Mouse (Mus musculus): Measurements from ENCODE around the gene Rab14. TPM values are rescaled to one million over a fixed set of nuclear protein-coding genes. Genes with fewer than 3 reads are reported as not detected.

Rab14 gene
- polyA plus RNA-seq, 1 experiment from 2014 or later: 255 TPM

DNA sequence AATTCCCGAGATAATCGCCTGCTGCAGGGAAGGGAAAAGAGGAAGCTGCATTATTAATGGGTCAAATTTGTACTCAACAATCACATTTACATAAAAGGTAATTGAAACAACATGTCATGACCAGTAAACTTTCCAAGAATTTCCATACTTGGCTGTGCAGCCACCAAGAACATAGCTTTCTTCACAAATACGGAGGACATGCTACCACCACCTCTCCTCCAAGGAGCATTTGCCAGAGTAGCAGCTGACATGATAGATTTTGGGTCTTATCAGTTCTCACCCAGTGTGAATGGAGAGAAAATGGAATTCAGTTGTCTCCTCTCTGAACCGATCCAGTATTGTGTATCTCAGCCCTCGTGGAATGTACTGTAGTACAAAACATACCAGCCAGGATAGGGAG lies 1.4 kb downstream of the Rab14 start:
- Histone ChIP-seq H3K27me3 (replicated peaks) (no peaks in the 10 kb centered on the region), H3K4me3 (peak overlapping the region; percentile 89), H3K27ac (ENCODE audit: poor library complexity, severe bottlenecking) (peak overlapping the region; percentile 99; the same call in 1 of the 2 replicates), H3K4me1 (replicated peaks) (peaks cover 15% of the 10 kb centered on the region), H3K9me3 (replicated peaks) (no peaks in the 10 kb centered on the region), H3K9ac (peak overlapping the region; percentile 99), H3K36me3 (no peaks in the 10 kb centered on the region), H3K4me2 (peak overlapping the region; percentile 76)
- WGBS: 9% methylated on average over 5 of the region's 5 CpGs
- no peak for ATAC-seq (ENCODE audit: insufficient number of reproducible peaks, low FRiP score)

GRCm38 (mm10) chr2:35195626-35196544 lies 5.0 kb downstream of the Rab14 start:
- no peak overlapping the region for H3K9ac ChIP-seq
- H3K36me3 ChIP-seq: peaks cover 8% of the 10 kb centered on the region
- H3K9me3 ChIP-seq (replicated peaks): no peaks in the 10 kb centered on the region
- no peaks in the 10 kb centered on the region for H3K27me3 ChIP-seq (replicated peaks)
- H3K4me2 ChIP-seq: no peak overlapping the region
- 64% methylated on average over 6 of the region's 6 CpGs for WGBS
- H3K27ac ChIP-seq (ENCODE audit: poor library complexity, severe bottlenecking): no peak overlapping the region
- H3K4me3 ChIP-seq: no peak overlapping the region
- no peak for ATAC-seq (ENCODE audit: insufficient number of reproducible peaks, low FRiP score)
- H3K4me1 ChIP-seq (replicated peaks): peaks cover 18% of the 10 kb centered on the region

GRCm38 (mm10) chr2:35193976-35194375 lies 6.9 kb downstream of the Rab14 start:
- Histone ChIP-seq H3K4me3 (no peak overlapping the region), H3K27ac (ENCODE audit: poor library complexity, severe bottlenecking) (no peak overlapping the region), H3K27me3 (replicated peaks) (no peaks in the 10 kb centered on the region), H3K9ac (no peak overlapping the region), H3K9me3 (replicated peaks) (no peaks in the 10 kb centered on the region), H3K4me1 (replicated peaks) (peaks cover 13% of the 10 kb centered on the region), H3K36me3 (peaks cover 21% of the 10 kb centered on the region), H3K4me2 (no peak overlapping the region)
- ATAC-seq (ENCODE audit: insufficient number of reproducible peaks, low FRiP score): no peak
- WGBS: 86% methylated on average over 1 of the region's 1 CpGs

GRCm38 (mm10) chr2:35188929-35189328 lies 12.0 kb downstream of the Rab14 start:
- H3K4me2 ChIP-seq: no peak overlapping the region
- H3K4me1 ChIP-seq (replicated peaks): peaks cover 7% of the 10 kb centered on the region
- H3K36me3 ChIP-seq: peaks cover 42% of the 10 kb centered on the region
- 81% methylated on average over 5 of the region's 5 CpGs for WGBS
- no peaks in the 10 kb centered on the region for H3K27me3 ChIP-seq (replicated peaks)
- H3K9ac ChIP-seq: no peak overlapping the region
- no peak for ATAC-seq (ENCODE audit: insufficient number of reproducible peaks, low FRiP score)
- no peak overlapping the region for H3K4me3 ChIP-seq
- no peaks in the 10 kb centered on the region for H3K9me3 ChIP-seq (replicated peaks)
- no peak overlapping the region for H3K27ac ChIP-seq (ENCODE audit: poor library complexity, severe bottlenecking)

- no peaks in the 10 kb centered on the region for H3K27me3 ChIP-seq (replicated peaks)
- H3K4me3 ChIP-seq: no peak overlapping the region
- 0 out of 2 replicates have a peak, but pooled peaks have one; percentile 45 for ATAC-seq (ENCODE audit: insufficient number of reproducible peaks, low FRiP score)
- 64% methylated on average over 6 of the region's 6 CpGs for WGBS
- peaks cover 55% of the 10 kb centered on the region for H3K36me3 ChIP-seq
- H3K4me1 ChIP-seq (replicated peaks): peaks cover 10% of the 10 kb centered on the region; the same call in 1 of the 2 replicates
- H3K27ac ChIP-seq (ENCODE audit: poor library complexity, severe bottlenecking): peak overlapping the region; percentile 79
- H3K9me3 ChIP-seq (replicated peaks): no peaks in the 10 kb centered on the region
- no peak overlapping the region for H3K9ac ChIP-seq
- no peak overlapping the region for H3K4me2 ChIP-seq
Measured at GRCm38 (mm10) chr2:35183115-35183673, 17.7 kb downstream of the Rab14 start.

GRCm38 (mm10) chr2:35178153-35178552 lies 22.8 kb downstream of the Rab14 start:
- Histone ChIP-seq H3K4me3 (no peak overlapping the region), H3K4me1 (replicated peaks) (peaks cover 21% of the 10 kb centered on the region), H3K9me3 (replicated peaks) (no peaks in the 10 kb centered on the region), H3K27ac (ENCODE audit: poor library complexity, severe bottlenecking) (no peak overlapping the region), H3K36me3 (peaks cover 81% of the 10 kb centered on the region), H3K9ac (no peak overlapping the region), H3K4me2 (no peak overlapping the region), H3K27me3 (replicated peaks) (no peaks in the 10 kb centered on the region)
- ATAC-seq (ENCODE audit: insufficient number of reproducible peaks, low FRiP score): no peak
- WGBS: 83% methylated on average over 3 of the region's 3 CpGs

DNA sequence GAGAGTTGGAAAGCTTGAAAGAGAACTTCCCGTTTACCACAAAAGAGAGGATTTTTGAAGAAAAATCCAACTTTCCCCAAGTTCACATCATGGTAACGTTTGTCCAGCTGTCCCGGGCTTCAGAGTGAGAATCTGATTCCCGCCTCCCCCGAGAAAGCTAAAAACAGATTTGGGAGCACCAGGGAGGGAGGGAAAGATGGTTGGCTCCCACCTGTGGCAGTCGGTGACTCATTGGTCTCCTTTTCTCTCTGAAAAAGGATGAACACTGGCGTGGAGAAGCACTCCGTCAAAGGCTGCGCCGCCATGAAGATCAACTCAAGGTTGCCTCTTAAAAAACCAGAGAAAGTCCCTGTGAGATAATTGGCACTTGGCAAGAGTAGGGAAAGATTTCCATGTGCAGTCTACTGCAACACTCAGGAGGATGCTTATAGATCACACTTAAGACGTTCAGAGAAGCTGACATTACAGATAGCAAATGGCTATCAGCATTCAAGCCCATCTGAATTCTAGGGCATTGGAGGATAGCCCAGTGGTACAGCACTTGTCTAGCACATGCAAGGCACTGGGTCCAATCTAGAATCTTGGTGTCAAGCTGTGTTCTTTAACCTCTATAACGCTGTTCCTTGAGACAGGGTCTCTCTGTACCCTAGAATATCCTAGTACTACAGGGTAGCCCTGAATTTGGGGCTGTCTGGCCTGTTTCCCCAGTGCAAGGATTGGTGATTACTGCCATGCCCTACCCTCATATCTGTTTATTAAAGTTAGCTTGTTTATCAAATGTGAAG lies 25.4 kb downstream of the Rab14 start:
- 83% methylated on average over 12 of the region's 12 CpGs for WGBS
- no peak overlapping the region for H3K4me3 ChIP-seq

GRCm38 (mm10) chr2:35174100-35174499 lies 26.8 kb downstream of the Rab14 start:
- Histone ChIP-seq H3K9me3 (replicated peaks) (no peaks in the 10 kb centered on the region), H3K4me2 (no peak overlapping the region), H3K4me3 (no peak overlapping the region), H3K27me3 (replicated peaks) (no peaks in the 10 kb centered on the region), H3K4me1 (replicated peaks) (peaks cover 35% of the 10 kb centered on the region), H3K9ac (no peak overlapping the region), H3K36me3 (peaks cover 87% of the 10 kb centered on the region), H3K27ac (ENCODE audit: poor library complexity, severe bottlenecking) (no peak overlapping the region)
- ATAC-seq (ENCODE audit: insufficient number of reproducible peaks, low FRiP score): peak; percentile 19; the same call in 1 of the 2 replicates
- 30% methylated on average over 5 of the region's 5 CpGs for WGBS

More for the DNA sequence above, 25.4 kb downstream of the Rab14 start:
- peaks cover 30% of the 10 kb centered on the region for H3K4me1 ChIP-seq (replicated peaks)
- no peaks in the 10 kb centered on the region for H3K9me3 ChIP-seq (replicated peaks)
- no peak overlapping the region for H3K27ac ChIP-seq (ENCODE audit: poor library complexity, severe bottlenecking)
- H3K27me3 ChIP-seq (replicated peaks): no peaks in the 10 kb centered on the region
- peaks cover 87% of the 10 kb centered on the region for H3K36me3 ChIP-seq
- no peak overlapping the region for H3K9ac ChIP-seq
- H3K4me2 ChIP-seq: no peak overlapping the region
- ATAC-seq (ENCODE audit: insufficient number of reproducible peaks, low FRiP score): no peak

DNA sequence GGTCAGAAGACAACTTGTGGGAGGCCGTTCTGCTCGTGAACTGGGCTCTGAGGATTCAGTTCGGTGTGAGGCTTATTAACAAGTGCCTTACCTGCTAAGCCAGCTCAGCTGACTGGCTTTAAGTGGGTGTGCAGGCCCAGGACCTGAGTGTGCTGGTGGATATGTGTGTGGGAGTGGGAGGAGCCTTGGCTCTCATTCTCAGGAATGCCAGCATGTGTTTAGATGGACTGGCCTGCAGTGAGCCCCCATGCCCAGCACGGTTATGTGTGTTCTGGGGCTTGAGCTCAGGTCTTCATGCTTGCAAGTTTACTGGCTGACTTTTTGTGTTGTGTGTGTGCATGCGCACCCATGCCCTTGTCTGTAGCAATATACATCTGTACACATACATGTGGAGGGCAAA lies 27.3 kb downstream of the Rab14 start:
- no peak overlapping the region for H3K27ac ChIP-seq (ENCODE audit: poor library complexity, severe bottlenecking)
- H3K9ac ChIP-seq: no peak overlapping the region
- no peak for ATAC-seq (ENCODE audit: insufficient number of reproducible peaks, low FRiP score)
- peaks cover 85% of the 10 kb centered on the region for H3K36me3 ChIP-seq
- no peak overlapping the region for H3K4me3 ChIP-seq
- H3K4me1 ChIP-seq (replicated peaks): peaks cover 35% of the 10 kb centered on the region
- H3K4me2 ChIP-seq: no peak overlapping the region
- H3K9me3 ChIP-seq (replicated peaks): no peaks in the 10 kb centered on the region
- H3K27me3 ChIP-seq (replicated peaks): no peaks in the 10 kb centered on the region
- 88% methylated on average over 5 of the region's 5 CpGs for WGBS

- WGBS: 77% methylated on average over 4 of the region's 4 CpGs
- Histone ChIP-seq H3K4me3 (no peak overlapping the region), H3K27ac (ENCODE audit: poor library complexity, severe bottlenecking) (peak overlapping the region; percentile 69), H3K36me3 (peaks cover 84% of the 10 kb centered on the region), H3K4me1 (replicated peaks) (peaks cover 28% of the 10 kb centered on the region), H3K9me3 (replicated peaks) (no peaks in the 10 kb centered on the region), H3K27me3 (replicated peaks) (no peaks in the 10 kb centered on the region), H3K9ac (no peak overlapping the region), H3K4me2 (no peak overlapping the region)
- no peak for ATAC-seq (ENCODE audit: insufficient number of reproducible peaks, low FRiP score)
Measured at GRCm38 (mm10) chr2:35172246-35172645, 28.7 kb downstream of the Rab14 start.

DNA sequence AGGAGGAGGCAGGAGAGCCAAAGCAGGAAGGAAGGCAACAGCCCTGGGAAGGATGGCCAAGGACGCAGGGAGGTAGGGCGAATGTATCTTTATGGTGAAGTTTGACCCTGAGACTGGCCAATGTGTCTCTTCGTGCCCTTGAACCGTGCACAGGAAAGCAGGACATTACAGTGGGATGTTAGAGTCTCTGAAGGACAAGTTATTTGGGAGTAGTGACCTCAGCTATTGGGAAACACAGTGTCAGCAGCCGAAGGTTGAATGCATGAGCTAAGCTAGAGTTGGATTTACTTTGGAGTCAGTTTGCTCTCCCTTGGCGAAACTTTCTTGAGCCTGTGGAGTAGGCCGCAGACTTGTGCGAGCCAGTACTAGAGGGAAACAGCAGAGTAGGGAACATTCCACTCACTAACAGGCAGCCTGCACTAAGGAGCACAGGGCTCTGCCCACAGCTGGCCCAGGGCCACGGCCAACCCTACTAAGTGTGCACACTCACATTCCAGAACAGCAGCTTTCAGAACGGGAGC lies 29.5 kb downstream of the Rab14 start:
- Histone ChIP-seq H3K36me3 (peaks cover 86% of the 10 kb centered on the region), H3K4me3 (no peak overlapping the region), H3K4me1 (replicated peaks) (peaks cover 27% of the 10 kb centered on the region), H3K27ac (ENCODE audit: poor library complexity, severe bottlenecking) (peak overlapping the region; percentile 69), H3K9me3 (replicated peaks) (no peaks in the 10 kb centered on the region), H3K9ac (no peak overlapping the region), H3K4me2 (no peak overlapping the region), H3K27me3 (replicated peaks) (no peaks in the 10 kb centered on the region)
- WGBS: 71% methylated on average over 10 of the region's 10 CpGs
- ATAC-seq (ENCODE audit: insufficient number of reproducible peaks, low FRiP score): peak; percentile 64

Measured in heart, embryonic 12.5 days (tissue).